Mouse (Mus musculus) lung, postnatal 0 days (tissue): ENCODE results near the gene Teddm2.

Source experiments
- CTCF ChIP-seq: IDR thresholded peaks from 2 replicates; pipeline ENCODE4 v1.5.1; 2016; ENCODE audit warnings: antibody characterized with exemption, mild to moderate bottlenecking
- EP300 ChIP-seq: IDR thresholded peaks from 2 replicates; pipeline ENCODE4 v1.6.1; 2016; ENCODE audit warnings: antibody characterized with exemption, mild to moderate bottlenecking, control low read depth

DNA sequence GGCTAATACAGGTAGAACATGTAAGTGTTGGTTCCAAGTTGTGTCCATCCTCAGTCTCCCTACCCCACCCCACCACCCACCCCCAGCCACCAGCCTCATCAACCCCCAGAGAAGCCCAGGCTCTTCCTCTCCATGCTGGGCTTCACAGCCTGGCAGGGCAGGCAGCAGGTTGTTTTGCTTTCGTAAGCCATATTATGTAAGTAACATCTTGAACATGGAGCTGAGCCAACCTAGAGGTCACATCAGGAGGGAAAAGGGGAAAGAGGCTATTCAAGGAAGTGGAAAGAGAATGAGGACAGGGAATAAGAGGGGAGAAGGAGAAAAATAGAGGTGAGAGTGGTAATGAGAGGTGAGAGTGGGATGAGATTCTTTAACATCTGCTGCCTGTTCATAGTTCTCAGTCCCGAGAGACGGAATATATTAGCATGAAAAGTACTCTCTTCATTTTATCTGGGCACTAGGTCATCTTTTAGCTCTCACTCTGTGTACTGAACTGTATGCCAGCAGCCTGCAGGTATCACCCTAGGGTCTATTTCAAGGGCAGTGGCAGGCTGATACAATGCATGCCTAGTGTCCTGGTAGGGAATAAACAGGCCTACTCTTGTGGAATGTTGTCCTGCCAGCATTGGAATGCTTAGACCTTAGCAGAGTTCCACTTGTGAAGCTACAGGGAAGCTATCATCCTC lies 18.6 kb upstream of the Teddm2 start:
- TF ChIP-seq CTCF: no peak
- TF ChIP-seq EP300: no peak
